Mouse (Mus musculus) heart, embryonic 12.5 days (tissue): ENCODE data around the gene Ttc28. TPM values are rescaled to one million over a fixed set of nuclear protein-coding genes. Genes with fewer than 3 reads are reported as not detected.
A peak's percentile ranks its signal among the peaks of the same experiment; 100 is the strongest.

Source experiments
- ATAC-seq: fragments of 200-750 bp; cut with Nextera tagmentation; 2 replicates; pipeline ENCODE4 v1.8.0; 2017; ENCODE audit warnings: moderate TSS enrichment, moderate library complexity; ENCODE audit not compliant: insufficient number of reproducible peaks, low FRiP score
- H3K27ac ChIP-seq: fragments of 300-500 bp; sonication (generic); 2 replicates; pipeline ENCODE4 v1.5.1; 2016; ENCODE audit warnings: mild to moderate bottlenecking, moderate library complexity; ENCODE audit not compliant: poor library complexity, severe bottlenecking
- H3K27me3 ChIP-seq: fragments of 300-500 bp; sonication (generic); replicated peaks from 2 replicates; pipeline ENCODE4 v1.6.1; 2016; ENCODE audit warnings: mild to moderate bottlenecking, moderate library complexity
- H3K36me3 ChIP-seq: fragments of 300-500 bp; sonication (generic); 2 replicates; pipeline ENCODE4 v1.6.1; 2016; ENCODE audit warnings: mild to moderate bottlenecking, moderate library complexity
- H3K4me1 ChIP-seq: fragments of 300-500 bp; sonication (generic); replicated peaks from 2 replicates; pipeline ENCODE4 v1.6.1; 2016; ENCODE audit warnings: mild to moderate bottlenecking
- H3K4me2 ChIP-seq: fragments of 300-500 bp; sonication (generic); 2 replicates; pipeline ENCODE4 v1.6.1; 2016; ENCODE audit warnings: mild to moderate bottlenecking, moderate library complexity
- H3K4me3 ChIP-seq: fragments of 300-500 bp; sonication (generic); 2 replicates; pipeline ENCODE4 v1.5.1; 2016; ENCODE audit warnings: mild to moderate bottlenecking
- H3K9ac ChIP-seq: fragments of 300-500 bp; sonication (generic); 2 replicates; pipeline ENCODE4 v1.6.1; 2016; ENCODE audit warnings: mild to moderate bottlenecking, moderate library complexity
- H3K9me3 ChIP-seq: fragments of 300-500 bp; sonication (generic); replicated peaks from 2 replicates; pipeline ENCODE4 v1.6.1; 2016; ENCODE audit warnings: mild to moderate bottlenecking, moderate library complexity
- WGBS: fragments of 180-500 bp; shearing (Covaris S2); methylation state at CpG from one replicate; pipeline ENCODE4 v1.1.7; 2016; 5-methylcytosine and 5-hydroxymethylcytosine counted together
- polyA plus RNA-seq: library from polyadenylated mRNA; unstranded; fragments of >200 nt; fragmentation: Nextera tagmentation; extraction: Ambion mirVana; gene quantifications from 2 replicates; pipeline ENCODE4 v1.2.1, GENCODE M21; 2016

Ttc28 gene
- polyA plus RNA-seq, 1 experiment from 2014 or later, result 10.3 TPM

DNA sequence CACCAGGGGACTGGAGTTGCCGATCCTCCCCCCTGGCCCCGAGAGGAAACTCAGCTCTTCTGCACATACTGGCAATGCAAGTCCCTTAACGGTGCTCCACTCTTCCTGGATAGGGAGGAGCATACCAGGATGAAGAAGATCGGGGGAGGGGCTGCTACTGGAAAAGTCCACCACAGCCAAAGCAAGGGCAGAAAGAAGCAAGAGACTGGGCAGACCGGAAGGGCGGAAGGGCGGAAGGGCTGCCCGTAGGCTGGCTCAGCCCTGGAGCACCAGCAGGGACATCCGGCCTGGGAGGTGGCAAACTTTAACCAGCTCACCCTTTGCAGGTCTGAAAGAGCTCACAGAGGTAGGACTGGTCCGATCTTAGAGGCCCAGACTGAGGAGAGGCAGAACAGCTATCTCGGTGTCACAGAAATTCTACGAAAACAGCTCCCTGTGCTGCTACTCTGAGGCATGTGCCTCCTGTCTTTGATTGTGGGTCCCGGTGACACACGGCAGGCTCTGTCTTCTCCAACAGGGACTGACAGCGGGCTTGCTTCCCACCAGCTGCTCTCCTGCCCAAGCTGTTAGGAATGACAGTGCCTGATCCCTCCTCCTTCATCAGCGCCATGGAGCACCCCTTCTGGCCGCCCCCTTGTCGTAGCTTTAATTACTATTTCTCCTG is 338.0 kb downstream of the Ttc28 start:
- peak overlapping the region; percentile 9; the same call in 1 of the 2 replicates for H3K4me2 ChIP-seq
- no peaks in the 10 kb centered on the region for H3K9me3 ChIP-seq
- H3K27me3 ChIP-seq, result 0 out of 2 replicates have a peak, but pooled peaks cover 3% of the 10 kb centered on the region
- peak; percentile 34; the same call in 1 of the 2 replicates for ATAC-seq
- no peak overlapping the region for H3K4me3 ChIP-seq
- no peaks in the 10 kb centered on the region for H3K36me3 ChIP-seq
- WGBS, result 42% methylated on average over 18 of the region's 18 CpGs
- peak overlapping the region; percentile 46 for H3K9ac ChIP-seq
- peak overlapping the region; percentile 65 for H3K27ac ChIP-seq
- H3K4me1 ChIP-seq, result peaks cover 53% of the 10 kb centered on the region

DNA sequence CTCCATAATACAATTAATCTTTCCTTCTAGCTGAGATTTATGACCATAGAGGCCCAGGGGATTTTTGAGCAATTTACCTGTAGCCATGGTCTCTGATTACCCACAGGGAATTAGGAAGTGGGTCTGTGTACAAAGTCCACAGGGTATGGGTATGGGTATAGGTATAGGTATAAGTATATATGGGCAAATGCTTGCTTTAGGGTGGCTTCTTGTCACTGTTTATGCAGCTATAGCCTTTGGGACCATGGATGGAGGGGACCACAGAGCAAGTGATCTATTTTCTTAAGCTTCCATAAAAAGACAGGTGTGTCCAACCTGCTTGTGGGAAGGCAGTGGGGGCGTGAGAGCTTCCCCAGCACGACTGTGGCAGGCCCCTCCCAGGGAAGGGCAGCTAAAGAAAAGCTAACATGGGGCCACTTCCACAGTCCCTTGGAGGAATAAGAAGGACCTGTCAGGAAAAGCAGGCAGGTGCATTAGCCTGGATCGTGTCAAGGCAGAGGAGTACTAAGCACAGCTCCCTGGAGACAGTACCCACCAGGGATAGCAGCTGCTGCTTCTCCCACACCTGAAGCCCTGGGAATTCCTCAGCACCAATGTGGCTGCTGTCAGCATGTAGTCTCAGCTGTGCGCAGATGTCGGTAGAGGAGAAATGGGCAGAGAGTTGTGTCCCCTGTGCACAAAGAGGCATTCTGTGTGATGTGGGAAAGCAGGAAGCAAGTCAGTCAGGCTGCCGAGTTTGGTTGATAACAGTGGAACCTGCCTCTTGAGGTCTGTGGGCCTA is 338.7 kb downstream of the Ttc28 start:
- 0 out of 2 replicates have a peak, but pooled peaks cover 3% of the 10 kb centered on the region for H3K27me3 ChIP-seq
- no peak overlapping the region for H3K9ac ChIP-seq

GRCm38 (mm10) chr5:111218998-111219397 is 339.4 kb downstream of the Ttc28 start:
- no peaks in the 10 kb centered on the region for H3K9me3 ChIP-seq
- H3K36me3 ChIP-seq, result peaks cover 10% of the 10 kb centered on the region
- H3K4me3 ChIP-seq, result no peak overlapping the region
- no peak for ATAC-seq
- 75% methylated on average over 5 of the region's 5 CpGs for WGBS
- 0 out of 2 replicates have a peak, but pooled peaks cover 3% of the 10 kb centered on the region for H3K27me3 ChIP-seq
- peak overlapping the region; percentile 21; the same call in 1 of the 2 replicates for H3K27ac ChIP-seq
- H3K4me1 ChIP-seq, result peaks cover 49% of the 10 kb centered on the region
- H3K4me2 ChIP-seq, result no peak overlapping the region
- 0 out of 2 replicates have a peak overlapping the region, but pooled peaks have one; percentile 9 for H3K9ac ChIP-seq

More for the DNA sequence above, 338.7 kb downstream of the Ttc28 start:
- Histone ChIP-seq H3K4me1 (peaks cover 53% of the 10 kb centered on the region), H3K27ac (peak overlapping the region; percentile 9), H3K4me3 (no peak overlapping the region), H3K36me3 (peaks cover 3% of the 10 kb centered on the region), H3K4me2 (no peak overlapping the region), H3K9me3 (no peaks in the 10 kb centered on the region)
- 63% methylated on average over 6 of the region's 6 CpGs for WGBS
- ATAC-seq, result no peak

GRCm38 (mm10) chr5:111220679-111221380 is 341.2 kb downstream of the Ttc28 start:
- Histone ChIP-seq H3K4me2 (no peak overlapping the region), H3K9me3 (no peaks in the 10 kb centered on the region), H3K27me3 (0 out of 2 replicates have a peak, but pooled peaks cover 3% of the 10 kb centered on the region), H3K27ac (no peak overlapping the region), H3K9ac (peak overlapping the region; percentile 14; the same call in 1 of the 2 replicates), H3K36me3 (peaks cover 21% of the 10 kb centered on the region), H3K4me3 (no peak overlapping the region), H3K4me1 (peaks cover 58% of the 10 kb centered on the region)
- WGBS, result 57% methylated on average over 16 of the region's 16 CpGs
- no peak for ATAC-seq

GRCm38 (mm10) chr5:111222820-111223219 is 343.2 kb downstream of the Ttc28 start:
- 45% methylated on average over 11 of the region's 11 CpGs for WGBS
- peaks cover 64% of the 10 kb centered on the region for H3K4me1 ChIP-seq
- ATAC-seq, result no peak

DNA sequence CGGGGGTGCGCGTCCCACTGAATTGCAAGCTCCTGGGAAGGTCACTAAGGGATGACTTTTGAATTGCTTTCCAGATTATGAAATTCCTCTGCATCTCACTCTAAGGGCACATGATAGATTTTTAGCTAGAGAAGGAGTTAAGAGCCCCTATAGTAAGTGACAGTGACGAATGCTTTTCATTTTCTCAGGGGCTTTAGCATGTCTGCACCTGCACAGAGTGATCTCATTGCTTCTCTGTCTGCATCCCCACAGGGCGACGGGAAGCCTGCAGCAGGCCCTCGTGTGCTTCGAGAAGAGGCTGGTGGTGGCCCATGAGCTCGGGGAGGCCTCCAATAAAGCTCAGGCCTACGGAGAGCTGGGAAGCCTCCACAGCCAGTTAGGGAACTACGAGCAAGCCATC is 345.7 kb downstream of the Ttc28 start:
- Histone ChIP-seq H3K4me2 (no peak overlapping the region), H3K27ac (peak overlapping the region; percentile 33; the same call in 1 of the 2 replicates), H3K36me3 (peaks cover 24% of the 10 kb centered on the region), H3K4me3 (no peak overlapping the region), H3K4me1 (peaks cover 72% of the 10 kb centered on the region), H3K9me3 (no peaks in the 10 kb centered on the region), H3K9ac (no peak overlapping the region), H3K27me3 (no peaks in the 10 kb centered on the region)
- 60% methylated on average over 11 of the region's 11 CpGs for WGBS
- no peak for ATAC-seq

More at GRCm38 (mm10) chr5:111222820-111223219, 343.2 kb downstream of the Ttc28 start:
- Histone ChIP-seq H3K4me2 (no peak overlapping the region), H3K36me3 (peaks cover 24% of the 10 kb centered on the region), H3K27ac (no peak overlapping the region), H3K27me3 (0 out of 2 replicates have a peak, but pooled peaks cover 3% of the 10 kb centered on the region), H3K4me3 (no peak overlapping the region), H3K9ac (no peak overlapping the region), H3K9me3 (no peaks in the 10 kb centered on the region)

DNA sequence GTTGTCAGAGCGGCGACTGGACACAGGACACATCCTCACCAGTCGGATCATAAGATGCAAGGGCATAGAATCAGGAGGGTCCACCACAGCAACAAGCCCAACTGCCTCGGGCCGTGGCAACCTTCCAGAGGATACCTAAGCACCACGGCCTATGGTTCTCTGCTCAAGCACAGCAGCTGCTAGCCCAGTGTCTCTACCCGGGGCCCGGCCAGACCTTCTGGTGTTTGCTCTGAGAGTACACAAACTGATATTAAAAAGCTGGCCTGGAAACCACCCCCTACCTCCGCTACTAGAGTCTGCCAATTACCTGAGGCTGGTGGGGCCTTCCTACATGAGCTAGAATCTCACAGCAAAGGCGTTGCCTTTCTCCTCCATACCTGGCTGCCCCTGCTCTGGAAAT is 346.9 kb downstream of the Ttc28 start:
- H3K9me3 ChIP-seq, result no peaks in the 10 kb centered on the region
- H3K27me3 ChIP-seq, result no peaks in the 10 kb centered on the region
- no peak overlapping the region for H3K4me2 ChIP-seq
- H3K4me1 ChIP-seq, result peaks cover 68% of the 10 kb centered on the region
- no peak for ATAC-seq
- peaks cover 29% of the 10 kb centered on the region for H3K36me3 ChIP-seq
- 87% methylated on average over 10 of the region's 10 CpGs for WGBS
- no peak overlapping the region for H3K4me3 ChIP-seq
- no peak overlapping the region for H3K27ac ChIP-seq
- no peak overlapping the region for H3K9ac ChIP-seq

- Histone ChIP-seq H3K4me1 (peaks cover 68% of the 10 kb centered on the region), H3K27me3 (0 out of 2 replicates have a peak, but pooled peaks cover 5% of the 10 kb centered on the region), H3K4me3 (no peak overlapping the region), H3K9ac (peak overlapping the region; percentile 23; the same call in 1 of the 2 replicates), H3K9me3 (no peaks in the 10 kb centered on the region), H3K4me2 (peak overlapping the region; percentile 27), H3K36me3 (peaks cover 41% of the 10 kb centered on the region), H3K27ac (peak overlapping the region; percentile 76)
- WGBS, result 27% methylated on average over 5 of the region's 5 CpGs
- ATAC-seq, result peak; percentile 52
Measured at GRCm38 (mm10) chr5:111227850-111228249, 348.2 kb downstream of the Ttc28 start.

- peaks cover 73% of the 10 kb centered on the region for H3K4me1 ChIP-seq
- H3K27ac ChIP-seq, result peak overlapping the region; percentile 76
- no peak overlapping the region for H3K9ac ChIP-seq
- H3K9me3 ChIP-seq, result no peaks in the 10 kb centered on the region
- peaks cover 36% of the 10 kb centered on the region for H3K36me3 ChIP-seq
- ATAC-seq, result peak; percentile 60
- 0 out of 2 replicates have a peak, but pooled peaks cover 5% of the 10 kb centered on the region for H3K27me3 ChIP-seq
- WGBS, result 23% methylated on average over 14 of the region's 14 CpGs
- H3K4me3 ChIP-seq, result no peak overlapping the region
- peak overlapping the region; percentile 27 for H3K4me2 ChIP-seq
Measured at GRCm38 (mm10) chr5:111228302-111229040, 348.9 kb downstream of the Ttc28 start.

GRCm38 (mm10) chr5:111229041-111229394 is 349.4 kb downstream of the Ttc28 start:
- Histone ChIP-seq H3K4me3 (no peak overlapping the region), H3K27me3 (0 out of 2 replicates have a peak, but pooled peaks cover 5% of the 10 kb centered on the region), H3K4me1 (peaks cover 72% of the 10 kb centered on the region), H3K36me3 (peaks cover 31% of the 10 kb centered on the region), H3K4me2 (peak overlapping the region; percentile 27; the same call in 1 of the 2 replicates), H3K9ac (no peak overlapping the region), H3K27ac (peak overlapping the region; percentile 76), H3K9me3 (no peaks in the 10 kb centered on the region)
- 51% methylated on average over 12 of the region's 12 CpGs for WGBS
- no peak for ATAC-seq
